Mouse (Mus musculus) intestine, embryonic 14.5 days (tissue): ENCODE results near the gene Tsen15. TPM values are rescaled to one million over a fixed set of nuclear protein-coding genes. Genes with fewer than 3 reads are reported as not detected.
A peak's percentile ranks its signal among the peaks of the same experiment; 100 is the strongest.
"Not testable (repeated sequence)": the region's sequence is repeated elsewhere in the genome, so short reads cannot be mapped to it uniquely, and the experiment has no call there.

ENCODE experiments used
- ATAC-seq: fragments of 200-750 bp; cut with Nextera tagmentation; replicated peaks from 2 replicates; pipeline ENCODE4 v1.8.0; 2017; ENCODE audit warnings: low read depth, moderate number of reproducible peaks, moderate TSS enrichment, moderate library complexity; ENCODE audit not compliant: low FRiP score, low TSS enrichment
- DNase-seq: peaks from one replicate; pipeline ENCODE4 v3.0.0-alpha.2; 2018; ENCODE audit warnings: low spot score
- H3K27ac ChIP-seq: fragments of 300-500 bp; sonication (generic); 2 replicates; pipeline ENCODE4 v1.5.1; 2014; ENCODE audit warnings: low read depth, mild to moderate bottlenecking, control low read depth
- H3K27me3 ChIP-seq: fragments of 300-500 bp; sonication (generic); replicated peaks from 2 replicates; pipeline ENCODE4 v1.6.1; 2014; ENCODE audit warnings: low read length, control low read depth; ENCODE audit not compliant: control insufficient read depth, insufficient read depth
- H3K36me3 ChIP-seq: fragments of 300-500 bp; sonication (generic); 2 replicates; pipeline ENCODE4 v1.6.1; 2014; ENCODE audit warnings: low read length, control low read depth; ENCODE audit not compliant: control insufficient read depth, insufficient read depth
- H3K4me1 ChIP-seq: fragments of 300-500 bp; sonication (generic); replicated peaks from 2 replicates; pipeline ENCODE4 v1.6.1; 2014; ENCODE audit warnings: low read length, control low read depth, mixed read lengths; ENCODE audit not compliant: control insufficient read depth, insufficient read depth
- H3K4me2 ChIP-seq: fragments of 300-500 bp; sonication (generic); 2 replicates; pipeline ENCODE4 v1.6.1; 2014; ENCODE audit warnings: low read length
- H3K4me3 ChIP-seq: fragments of 300-500 bp; sonication (generic); 2 replicates; pipeline ENCODE4 v1.5.1; 2014; ENCODE audit warnings: low read depth, low read length, control low read depth, mixed read lengths
- H3K9ac ChIP-seq: fragments of 300-500 bp; sonication (generic); 2 replicates; pipeline ENCODE4 v1.6.1; 2014; ENCODE audit warnings: mild to moderate bottlenecking, low read length
- H3K9me3 ChIP-seq: fragments of 300-500 bp; sonication (generic); 2 replicates; pipeline ENCODE4 v1.6.1; 2016; ENCODE audit warnings: low read length, control low read depth; ENCODE audit not compliant: control insufficient read depth
- WGBS: fragments of 180-500 bp; shearing (Covaris S2); extraction: QIAGEN DNeasy Blood & Tissue Kit; methylation state at CpG from one replicate; pipeline ENCODE4 v1.1.7; 2014; 5-methylcytosine and 5-hydroxymethylcytosine counted together
- polyA plus RNA-seq: library from polyadenylated mRNA; unstranded; fragments of >200 nt; fragmentation: Nextera tagmentation; extraction: Ambion mirVana; gene quantifications from 2 replicates; pipeline ENCODE4 v1.2.1, GENCODE M21; 2014

Gene Tsen15
- polyA plus RNA-seq, 1 experiment from 2014 or later, result 87.9 TPM

DNA sequence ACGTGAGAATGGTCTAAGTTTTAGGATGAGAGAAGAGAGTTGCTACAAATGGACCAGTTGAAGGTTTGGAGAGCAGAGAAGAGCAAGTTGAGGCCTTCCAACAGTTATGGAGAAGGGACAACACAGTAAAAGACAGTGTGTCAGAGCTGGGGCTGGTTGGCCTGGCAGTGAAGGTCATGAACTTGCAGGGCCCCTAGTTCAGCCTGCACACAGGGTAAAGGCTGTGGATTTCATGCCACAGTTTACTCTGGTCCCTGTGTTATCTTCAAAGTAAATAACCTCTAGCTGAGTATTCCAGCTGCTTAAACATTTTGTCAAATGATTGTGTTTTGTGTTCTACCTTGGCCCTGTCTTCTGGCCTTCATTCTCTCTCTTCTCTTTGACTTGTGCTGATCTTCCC lies 12.2 kb upstream of the Tsen15 start:
- 49% methylated on average over 1 of the region's 1 CpGs for WGBS
- no peak for DNase-seq
- H3K9me3 ChIP-seq, result no peaks in the 10 kb centered on the region
- H3K4me2 ChIP-seq, result no peak overlapping the region
- H3K36me3 ChIP-seq, result no peaks in the 10 kb centered on the region
- no peak for ATAC-seq
- H3K4me1 ChIP-seq, result peaks cover 7% of the 10 kb centered on the region; the same call in 1 of the 2 replicates
- no peak overlapping the region for H3K9ac ChIP-seq
- H3K27me3 ChIP-seq, result peaks cover 24% of the 10 kb centered on the region
- H3K4me3 ChIP-seq, result no peak overlapping the region
- H3K27ac ChIP-seq, result no peak overlapping the region

DNA sequence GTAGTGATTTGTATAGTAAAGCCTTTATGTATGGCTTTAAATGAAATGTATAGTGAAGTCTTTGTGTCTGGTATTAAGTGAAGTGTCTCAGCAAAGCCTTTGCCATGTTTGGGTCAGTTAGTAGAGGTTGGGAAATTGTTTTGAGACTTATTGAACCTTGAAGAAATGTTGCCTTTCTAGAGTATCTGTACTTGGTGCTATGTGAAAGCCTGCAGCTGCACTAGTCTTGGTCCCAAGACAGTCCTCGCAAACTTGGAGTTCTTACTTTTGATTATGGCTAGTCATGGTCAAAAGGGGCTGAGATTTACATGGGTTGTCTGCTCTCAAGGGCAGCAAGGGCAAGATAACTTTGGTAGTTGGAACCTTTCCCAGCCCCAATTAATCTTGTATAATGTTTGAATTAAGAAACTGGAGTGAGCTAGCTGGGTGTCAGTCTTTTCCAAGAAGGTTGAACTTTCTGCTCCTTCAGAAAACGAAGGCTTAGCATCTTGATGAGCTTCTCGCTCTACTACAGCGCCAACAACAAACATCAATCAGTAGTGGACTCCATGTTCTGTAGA lies 8.5 kb upstream of the Tsen15 start:
- H3K4me2 ChIP-seq, result no peak overlapping the region
- no peaks in the 10 kb centered on the region for H3K9me3 ChIP-seq
- ATAC-seq (no peak), DNase-seq (no peak)
- WGBS, result 88% methylated on average over 4 of the region's 4 CpGs
- no peak overlapping the region for H3K27ac ChIP-seq
- no peaks in the 10 kb centered on the region for H3K36me3 ChIP-seq
- no peaks in the 10 kb centered on the region for H3K4me1 ChIP-seq
- H3K9ac ChIP-seq, result no peak overlapping the region
- H3K4me3 ChIP-seq, result no peak overlapping the region
- H3K27me3 ChIP-seq, result 0 out of 2 replicates have a peak, but pooled peaks cover 6% of the 10 kb centered on the region

DNA sequence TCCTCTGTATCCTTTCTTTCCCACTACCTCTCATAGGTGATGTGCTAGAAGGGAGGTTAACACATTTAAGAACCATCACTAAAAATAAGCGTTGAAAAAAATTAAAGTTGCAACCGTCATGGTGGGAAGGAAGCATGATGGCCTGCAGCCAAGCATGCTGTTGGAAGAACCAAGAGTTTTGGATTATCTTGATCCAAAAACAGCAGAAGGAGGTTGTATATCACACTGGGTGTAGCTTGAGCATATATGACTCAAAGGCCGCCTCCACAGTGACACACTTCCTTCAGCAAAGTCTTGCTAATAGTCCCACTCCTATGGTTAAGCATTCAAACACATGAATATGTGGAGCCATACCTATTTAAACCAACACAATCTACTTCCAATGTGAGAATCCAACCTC lies 7.6 kb upstream of the Tsen15 start:
- H3K36me3 ChIP-seq, result no peaks in the 10 kb centered on the region
- ATAC-seq (no peak), DNase-seq (no peak)
- WGBS, result 91% methylated on average over 3 of the region's 3 CpGs
- no peak overlapping the region for H3K4me2 ChIP-seq
- no peak overlapping the region for H3K9ac ChIP-seq
- 0 out of 2 replicates have a peak, but pooled peaks cover 6% of the 10 kb centered on the region for H3K27me3 ChIP-seq
- no peak overlapping the region for H3K27ac ChIP-seq
- H3K4me3 ChIP-seq, result no peak overlapping the region
- no peaks in the 10 kb centered on the region for H3K4me1 ChIP-seq
- no peaks in the 10 kb centered on the region for H3K9me3 ChIP-seq

DNA sequence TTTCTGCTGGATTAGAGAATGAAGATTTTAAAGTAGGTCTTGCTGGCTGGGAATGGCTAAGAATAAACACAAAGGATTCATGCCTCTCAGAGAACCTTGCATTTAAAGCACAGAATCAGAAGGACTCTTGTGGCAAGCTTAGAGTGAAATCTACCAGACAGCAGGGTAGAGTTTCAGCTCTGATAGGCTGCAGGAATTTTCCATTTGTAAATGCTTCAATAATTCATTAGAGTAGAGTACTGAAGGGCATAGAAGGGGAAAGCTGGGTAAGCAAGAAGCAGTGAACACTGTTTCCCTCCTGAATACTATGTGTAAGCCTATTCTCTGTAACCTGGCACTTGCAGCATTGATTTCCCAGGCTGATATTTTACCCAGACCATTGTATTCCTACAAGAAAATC lies 2.8 kb upstream of the Tsen15 start:
- Histone ChIP-seq H3K4me2 (no peak overlapping the region), H3K9ac (no peak overlapping the region), H3K27me3 (no peaks in the 10 kb centered on the region), H3K36me3 (no peaks in the 10 kb centered on the region), H3K4me1 (no peaks in the 10 kb centered on the region), H3K4me3 (no peak overlapping the region), H3K27ac (no peak overlapping the region), H3K9me3 (no peaks in the 10 kb centered on the region)
- ATAC-seq (no peak), DNase-seq (no peak)

DNA sequence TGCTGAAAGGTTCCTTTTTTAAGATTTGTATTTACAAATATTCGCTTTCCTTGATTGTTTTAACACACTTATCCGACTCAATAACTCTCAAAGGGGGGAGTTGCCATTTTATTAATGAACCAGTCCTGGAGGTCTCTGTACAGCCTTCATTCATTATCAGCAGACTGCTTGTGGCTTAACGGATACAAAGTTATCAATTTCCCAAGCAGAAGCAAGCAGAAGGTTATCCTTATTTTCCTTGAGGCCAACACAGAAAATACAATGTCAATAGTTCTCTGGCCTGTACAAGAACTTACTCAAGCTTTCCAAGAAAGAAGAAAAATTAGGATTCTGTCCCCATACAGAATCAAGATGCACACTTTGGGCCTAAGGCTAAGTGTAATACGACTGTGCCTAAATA lies 795 bp downstream of the Tsen15 start:
- not testable (repeated sequence) for H3K9me3 ChIP-seq, H3K27me3 ChIP-seq, ATAC-seq, H3K4me1 ChIP-seq, H3K27ac ChIP-seq, DNase-seq
- Histone ChIP-seq H3K36me3 (peaks cover 23% of the 10 kb centered on the region), H3K4me2 (peak overlapping the region; percentile 87), H3K9ac (peak overlapping the region; percentile 63), H3K4me3 (peak overlapping the region; percentile 88)
- 29% methylated on average over 2 of the region's 4 CpGs for WGBS

DNA sequence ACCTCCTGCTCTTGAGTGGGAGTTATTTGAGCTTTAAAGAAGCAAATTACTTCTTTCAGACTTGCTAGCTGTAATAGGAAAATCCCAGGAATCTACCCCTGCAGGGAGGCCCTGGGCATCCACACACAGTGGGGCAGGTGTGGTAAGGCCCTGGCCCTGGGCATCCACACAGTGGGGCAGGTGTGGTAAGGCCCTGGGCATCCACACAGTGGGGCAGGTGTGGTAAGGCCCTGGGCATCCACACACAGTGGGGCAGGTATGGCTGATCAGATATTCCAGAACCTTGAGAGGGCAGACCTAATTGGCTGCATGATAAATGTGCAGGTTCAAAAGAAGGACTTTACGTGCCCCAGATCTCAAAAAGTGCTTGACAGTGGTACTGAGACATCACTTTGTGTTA lies 1.9 kb downstream of the Tsen15 start:
- H3K36me3 ChIP-seq, result peaks cover 34% of the 10 kb centered on the region
- no peak overlapping the region for H3K4me2 ChIP-seq
- no peak overlapping the region for H3K4me3 ChIP-seq
- ATAC-seq (no peak), DNase-seq (no peak)
- no peaks in the 10 kb centered on the region for H3K4me1 ChIP-seq
- 100% methylated on average over 1 of the region's 1 CpGs for WGBS
- no peaks in the 10 kb centered on the region for H3K27me3 ChIP-seq
- no peaks in the 10 kb centered on the region for H3K9me3 ChIP-seq
- no peak overlapping the region for H3K9ac ChIP-seq
- no peak overlapping the region for H3K27ac ChIP-seq

DNA sequence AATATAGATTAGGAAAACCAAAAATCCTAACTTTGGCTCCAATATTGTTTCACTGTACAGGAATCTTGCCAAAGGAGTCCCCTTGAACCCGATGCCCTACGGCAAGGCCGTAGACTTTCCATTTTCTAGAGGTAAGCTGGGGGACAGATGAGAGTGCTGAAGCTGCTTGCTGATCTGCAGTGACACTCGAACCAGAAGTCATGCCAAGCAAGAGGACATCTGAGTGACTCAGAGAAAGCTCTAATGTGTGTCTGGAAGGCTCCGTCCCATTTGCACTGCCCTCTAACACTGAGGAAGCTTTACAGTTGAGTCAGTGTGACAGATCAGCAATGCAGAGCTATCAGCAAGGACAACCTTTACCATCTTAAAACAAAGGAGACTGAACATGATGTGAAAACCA lies 8.2 kb downstream of the Tsen15 start:
- no peak for ATAC-seq
- no peak overlapping the region for H3K9ac ChIP-seq
- H3K9me3 ChIP-seq, result no peaks in the 10 kb centered on the region
- no peaks in the 10 kb centered on the region for H3K4me1 ChIP-seq
- no peak for DNase-seq
- H3K4me2 ChIP-seq, result no peak overlapping the region
- no peaks in the 10 kb centered on the region for H3K27me3 ChIP-seq
- no peak overlapping the region for H3K4me3 ChIP-seq
- WGBS, result 92% methylated on average over 5 of the region's 5 CpGs
- peaks cover 70% of the 10 kb centered on the region for H3K36me3 ChIP-seq
- H3K27ac ChIP-seq, result no peak overlapping the region

DNA sequence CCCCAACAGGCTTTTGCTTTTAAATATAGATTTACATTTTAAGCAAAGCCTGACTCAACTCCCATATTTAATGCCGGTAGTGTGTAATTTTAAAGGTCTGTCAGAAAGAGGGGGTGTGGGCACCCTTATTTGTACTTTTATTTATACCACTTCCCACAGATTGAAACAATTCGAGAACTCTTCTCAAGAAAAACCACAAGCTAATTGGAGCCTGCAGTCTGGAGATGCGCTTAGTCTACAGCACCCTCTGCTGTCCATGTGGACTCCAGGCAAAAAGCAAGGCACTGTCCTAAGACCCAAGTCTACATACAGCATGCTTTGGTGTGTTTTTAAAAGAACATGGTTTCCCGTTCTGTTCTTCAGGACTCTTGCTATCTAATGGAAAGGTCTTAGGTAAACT lies 17.3 kb downstream of the Tsen15 start:
- H3K9ac ChIP-seq, result no peak overlapping the region
- no peak overlapping the region for H3K4me2 ChIP-seq
- 0 out of 2 replicates have a peak overlapping the region, but pooled peaks have one; percentile 80 for H3K27ac ChIP-seq
- ATAC-seq, result 0 out of 2 replicates have a peak, but pooled peaks have one; percentile 15
- no peaks in the 10 kb centered on the region for H3K9me3 ChIP-seq
- no peaks in the 10 kb centered on the region for H3K27me3 ChIP-seq
- H3K4me3 ChIP-seq, result no peak overlapping the region
- 17% methylated on average over 4 of the region's 4 CpGs for WGBS
- H3K4me1 ChIP-seq, result no peaks in the 10 kb centered on the region; the same call in 1 of the 2 replicates
- peak; percentile 66 for DNase-seq
- peaks cover 26% of the 10 kb centered on the region for H3K36me3 ChIP-seq

DNA sequence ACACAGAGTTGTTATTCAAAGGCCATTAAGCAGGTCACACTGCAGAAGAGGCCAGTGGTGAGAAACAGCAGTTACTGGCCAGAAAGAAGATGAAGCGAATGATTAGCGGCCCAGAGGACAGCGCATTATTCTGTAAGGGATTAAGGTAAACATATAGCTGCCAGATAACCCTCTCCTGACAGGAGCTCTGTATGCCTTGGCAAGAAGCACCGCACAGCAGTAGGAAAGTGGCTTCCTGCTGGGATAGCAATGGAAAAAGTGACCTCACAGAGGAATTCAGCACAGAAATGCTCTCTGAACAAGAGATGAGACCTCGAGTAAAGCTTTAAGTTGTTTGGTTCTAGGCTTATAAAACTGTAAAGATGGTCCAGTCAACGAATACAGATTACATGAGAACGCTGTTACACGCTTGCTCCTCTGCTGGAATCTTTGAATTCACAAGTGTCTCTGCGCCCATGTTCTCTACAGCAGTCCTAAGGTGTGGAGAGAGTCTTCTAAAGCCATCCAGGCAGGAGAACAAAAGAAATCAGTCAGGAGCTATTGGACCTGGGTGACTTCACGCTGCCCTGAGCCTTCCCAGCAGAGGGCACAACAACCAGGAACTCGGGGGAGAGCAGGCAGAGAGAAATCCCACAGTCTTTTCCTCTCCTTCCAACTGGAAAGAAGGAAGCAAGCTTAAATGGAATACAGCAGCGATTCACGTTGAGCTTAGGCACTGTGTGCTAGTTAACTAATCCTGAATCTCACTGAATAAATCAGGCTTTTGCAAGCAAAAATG lies 18.0 kb downstream of the Tsen15 start:
- Histone ChIP-seq H3K9ac (no peak overlapping the region), H3K36me3 (peaks cover 23% of the 10 kb centered on the region), H3K4me3 (no peak overlapping the region), H3K27me3 (no peaks in the 10 kb centered on the region), H3K9me3 (no peaks in the 10 kb centered on the region), H3K4me2 (no peak overlapping the region), H3K27ac (peak overlapping the region; percentile 80), H3K4me1 (no peaks in the 10 kb centered on the region; the same call in 1 of the 2 replicates)
- DNase-seq (peak; percentile 51), ATAC-seq (no peak; the same call in 1 of the 2 replicates)
- WGBS, result 36% methylated on average over 13 of the region's 13 CpGs
